Mouse (Mus musculus): Measurements from ENCODE around the gene Rasgrp3.

Rasgrp3 gene

GRCm38 (mm10) chr17:75506097-75506675, 70.5 kb downstream of the Rasgrp3 start:
- no peak for DNase-seq

GRCm38 (mm10) chr17:75506708-75507641, 71.3 kb downstream of the Rasgrp3 start:
- no peak for DNase-seq

GRCm38 (mm10) chr17:75509257-75509656, 73.6 kb downstream of the Rasgrp3 start:
- DNase-seq: no peak

- no peak for DNase-seq
Observed at GRCm38 (mm10) chr17:75516591-75516990, 80.9 kb downstream of the Rasgrp3 start.

- no peak for DNase-seq
Observed at GRCm38 (mm10) chr17:75518181-75518901, 82.6 kb downstream of the Rasgrp3 start.

GRCm38 (mm10) chr17:75519239-75519900, 83.7 kb downstream of the Rasgrp3 start:
- no peak for DNase-seq

GRCm38 (mm10) chr17:75521236-75521842, 85.6 kb downstream of the Rasgrp3 start:
- no peak for DNase-seq

GRCm38 (mm10) chr17:75522347-75523065, 86.8 kb downstream of the Rasgrp3 start:
- DNase-seq: no peak

- no peak for DNase-seq
Observed at GRCm38 (mm10) chr17:75523812-75524211, 88.1 kb downstream of the Rasgrp3 start.

- DNase-seq: no peak
Observed at GRCm38 (mm10) chr17:75526411-75526810, 90.7 kb downstream of the Rasgrp3 start.

GRCm38 (mm10) chr17:75529222-75529935, 93.7 kb downstream of the Rasgrp3 start:
- DNase-seq: no peak

- DNase-seq: no peak
Observed at GRCm38 (mm10) chr17:75532469-75532986, 96.8 kb downstream of the Rasgrp3 start.

- no peak for DNase-seq
Observed at GRCm38 (mm10) chr17:75534314-75535020, 98.8 kb downstream of the Rasgrp3 start.

- no peak for DNase-seq
Observed at GRCm38 (mm10) chr17:75535612-75536011, 99.9 kb downstream of the Rasgrp3 start.

GRCm38 (mm10) chr17:75536396-75537049, 100.8 kb downstream of the Rasgrp3 start:
- no peak for DNase-seq

- no peak for DNase-seq
Observed at GRCm38 (mm10) chr17:75537050-75537445, 101.4 kb downstream of the Rasgrp3 start.

GRCm38 (mm10) chr17:75538431-75538830, 102.7 kb downstream of the Rasgrp3 start:
- DNase-seq: no peak

- no peak for DNase-seq
Observed at GRCm38 (mm10) chr17:75539130-75539529, 103.4 kb downstream of the Rasgrp3 start.

- no peak for DNase-seq
Observed at GRCm38 (mm10) chr17:75539841-75540240, 104.1 kb downstream of the Rasgrp3 start.

GRCm38 (mm10) chr17:75543434-75543833, 107.7 kb downstream of the Rasgrp3 start:
- no peak for DNase-seq

Data from cerebellum, postnatal 36 days (tissue).